Mouse (Mus musculus) limb, embryonic 11.5 days (tissue): ENCODE measurements around the gene Slc7a8. TPM values are rescaled to one million over a fixed set of nuclear protein-coding genes. Genes with fewer than 3 reads are reported as not detected.
A peak's percentile ranks its signal among the peaks of the same experiment; 100 is the strongest.

Experiments used
- ATAC-seq: fragments of 200-750 bp; cut with Nextera tagmentation; 2 replicates; pipeline ENCODE4 v1.8.0; 2017; ENCODE audit warnings: low read depth; ENCODE audit not compliant: insufficient number of reproducible peaks, low FRiP score, low TSS enrichment
- DNase-seq: peaks from one replicate; pipeline ENCODE4 v3.0.0-alpha.2; 2015; ENCODE audit warnings: low spot score
- H3K27ac ChIP-seq: fragments of 300-500 bp; sonication (generic); replicated peaks from 2 replicates; pipeline ENCODE4 v1.5.1; 2014; ENCODE audit warnings: low read depth, mild to moderate bottlenecking, low read length
- H3K27me3 ChIP-seq: fragments of 300-500 bp; sonication (generic); 2 replicates; pipeline ENCODE4 v1.6.1; 2014; ENCODE audit warnings: mild to moderate bottlenecking, low read length, mixed read lengths; ENCODE audit not compliant: control insufficient read depth, insufficient read depth
- H3K36me3 ChIP-seq: fragments of 300-500 bp; sonication (generic); 2 replicates; pipeline ENCODE4 v1.6.1; 2014; ENCODE audit warnings: mild to moderate bottlenecking, low read length, moderate library complexity, mixed read lengths; ENCODE audit not compliant: control insufficient read depth, insufficient read depth
- H3K4me1 ChIP-seq: fragments of 300-500 bp; sonication (generic); 2 replicates; pipeline ENCODE4 v1.6.1; 2014; ENCODE audit warnings: low read length, mixed read lengths; ENCODE audit not compliant: control insufficient read depth, insufficient read depth
- H3K4me2 ChIP-seq: fragments of 300-500 bp; sonication (generic); 2 replicates; pipeline ENCODE4 v1.6.1; 2014; ENCODE audit warnings: low read depth, mild to moderate bottlenecking, moderate library complexity; ENCODE audit not compliant: severe bottlenecking
- H3K4me3 ChIP-seq: fragments of 300-500 bp; sonication (generic); 2 replicates; pipeline ENCODE4 v1.5.1; 2014; ENCODE audit warnings: low read depth, low read length
- H3K9ac ChIP-seq: fragments of 300-500 bp; sonication (generic); 2 replicates; pipeline ENCODE4 v1.6.1; 2014; ENCODE audit warnings: mild to moderate bottlenecking, low read length
- H3K9me3 ChIP-seq: fragments of 300-500 bp; sonication (generic); 2 replicates; pipeline ENCODE4 v1.6.1; 2016; ENCODE audit warnings: low read length; ENCODE audit not compliant: control insufficient read depth
- WGBS: fragments of 180-500 bp; shearing (Covaris S2); extraction: QIAGEN DNeasy Blood & Tissue Kit; methylation state at CpG from one replicate; pipeline ENCODE4 v1.1.7; 2014; 5-methylcytosine and 5-hydroxymethylcytosine counted together
- polyA plus RNA-seq: library from polyadenylated mRNA; unstranded; fragments of >200 nt; fragmentation: Nextera tagmentation; extraction: Ambion mirVana; gene quantifications from 2 replicates; pipeline ENCODE4 v1.2.1, GENCODE M21; 2014

The Slc7a8 gene
- polyA plus RNA-seq, 1 experiment from 2014 or later: 1.1 TPM

DNA sequence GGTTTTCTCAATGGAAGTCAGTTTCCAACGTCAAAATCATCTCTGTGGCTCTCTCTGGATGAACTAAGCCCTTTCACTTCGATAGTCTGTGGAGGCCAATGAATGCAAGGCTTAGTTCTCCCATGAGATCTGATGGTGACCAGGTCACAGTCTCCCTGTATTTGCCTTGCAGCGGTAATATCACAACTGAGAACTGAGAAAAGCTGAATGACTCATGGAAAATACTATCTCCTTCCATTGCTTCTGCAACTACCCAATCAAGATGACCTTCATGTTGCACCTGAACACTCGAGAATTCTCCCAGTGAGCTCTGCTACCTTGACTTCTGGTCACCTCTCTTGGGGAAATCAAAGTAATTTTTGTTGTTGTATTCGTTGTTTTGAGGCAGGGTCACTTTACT, 54.2 kb downstream of the Slc7a8 start:
- Histone ChIP-seq H3K9me3 (no peaks in the 10 kb centered on the region), H3K36me3 (no peaks in the 10 kb centered on the region), H3K27ac (no peak overlapping the region), H3K9ac (no peak overlapping the region), H3K27me3 (no peaks in the 10 kb centered on the region), H3K4me2 (no peak overlapping the region), H3K4me3 (no peak overlapping the region), H3K4me1 (no peaks in the 10 kb centered on the region)
- ATAC-seq (no peak), DNase-seq (no peak)
- 79% methylated on average over 5 of the region's 5 CpGs for WGBS

DNA sequence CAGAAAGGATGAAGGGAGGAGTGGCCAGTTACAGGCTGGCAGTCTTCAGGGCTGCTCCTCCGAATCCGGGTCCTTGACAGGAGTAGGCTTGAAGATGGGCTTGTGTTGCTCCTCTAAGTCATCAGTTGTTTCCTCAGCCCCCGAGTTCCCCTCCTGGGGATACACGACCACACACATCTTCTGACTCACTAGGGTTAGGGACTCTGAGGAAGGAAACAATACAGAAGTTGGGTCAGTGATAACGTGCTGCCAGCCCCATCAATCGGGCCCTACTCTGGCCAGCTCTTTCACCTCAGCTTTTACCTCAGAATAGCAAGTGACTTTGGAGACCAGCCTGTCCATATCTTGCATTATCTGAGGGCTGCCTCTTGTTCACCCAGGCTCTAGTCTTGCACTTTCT, 57.7 kb downstream of the Slc7a8 start:
- Histone ChIP-seq H3K4me1 (no peaks in the 10 kb centered on the region), H3K9me3 (no peaks in the 10 kb centered on the region), H3K4me2 (no peak overlapping the region), H3K27ac (no peak overlapping the region), H3K4me3 (no peak overlapping the region), H3K27me3 (no peaks in the 10 kb centered on the region), H3K36me3 (no peaks in the 10 kb centered on the region), H3K9ac (no peak overlapping the region)
- WGBS: 84% methylated on average over 6 of the region's 6 CpGs
- DNase-seq (no peak), ATAC-seq (no peak)

DNA sequence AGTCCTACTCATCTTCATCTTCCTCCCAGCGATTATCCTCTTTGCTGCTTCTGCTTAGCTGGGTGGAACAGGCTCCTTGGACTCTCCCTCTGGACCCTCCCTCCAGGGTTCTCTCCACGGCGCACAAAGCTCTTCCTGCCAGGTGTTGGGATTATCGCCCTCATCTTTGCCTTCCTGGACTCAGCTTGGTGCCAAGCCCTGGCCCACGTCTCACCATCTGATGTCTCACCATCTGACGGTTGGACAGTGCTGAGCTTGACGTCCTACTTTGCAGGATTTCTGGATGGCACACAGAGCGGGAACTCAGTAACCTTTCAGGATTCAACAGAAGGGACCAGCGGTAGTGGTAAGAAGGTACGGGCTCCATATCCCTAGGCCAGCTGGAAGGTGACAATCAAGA, 60.0 kb downstream of the Slc7a8 start:
- Histone ChIP-seq H3K4me3 (no peak overlapping the region), H3K9me3 (no peaks in the 10 kb centered on the region), H3K27ac (no peak overlapping the region), H3K9ac (no peak overlapping the region), H3K27me3 (no peaks in the 10 kb centered on the region), H3K36me3 (no peaks in the 10 kb centered on the region), H3K4me1 (no peaks in the 10 kb centered on the region), H3K4me2 (no peak overlapping the region)
- WGBS: 80% methylated on average over 10 of the region's 10 CpGs
- DNase-seq (no peak), ATAC-seq (no peak)

DNA sequence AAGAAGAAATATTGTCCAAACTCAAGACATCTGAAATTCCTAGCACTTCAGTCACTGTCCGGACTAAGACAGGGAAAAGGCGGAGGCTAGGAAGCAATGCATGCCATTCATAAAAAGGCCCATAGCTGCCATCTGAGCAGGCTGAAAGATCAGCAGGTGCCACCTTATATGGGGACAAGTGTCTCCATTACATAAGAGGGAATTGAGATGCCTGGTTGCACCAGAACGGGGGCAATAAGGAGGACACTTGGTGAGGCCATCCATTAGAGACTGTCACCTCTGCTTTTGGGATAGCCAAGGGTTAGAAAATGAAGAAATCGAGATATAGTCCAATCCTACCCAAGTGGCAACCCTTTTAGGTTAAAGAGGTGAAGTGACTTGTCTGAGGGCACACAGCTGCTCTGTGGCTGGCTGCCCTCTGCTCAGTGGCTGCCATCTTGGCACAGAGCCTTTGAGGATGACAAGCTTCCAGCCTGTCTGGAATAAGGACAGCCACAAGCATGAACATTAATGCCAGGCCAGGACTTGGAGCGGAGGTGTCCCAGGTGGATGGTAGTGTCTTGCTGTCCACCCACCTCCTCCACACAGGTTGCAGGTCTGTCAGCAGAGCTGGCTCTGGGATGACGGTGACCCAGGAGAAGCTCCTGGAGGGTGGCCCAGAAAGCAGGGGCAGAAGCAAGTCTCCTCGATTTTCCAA, 60.9 kb downstream of the Slc7a8 start:
- H3K9me3 ChIP-seq: no peaks in the 10 kb centered on the region
- H3K27ac ChIP-seq: no peak overlapping the region
- 89% methylated on average over 7 of the region's 7 CpGs for WGBS
- H3K27me3 ChIP-seq: no peaks in the 10 kb centered on the region
- no peak overlapping the region for H3K9ac ChIP-seq
- no peaks in the 10 kb centered on the region for H3K4me1 ChIP-seq
- H3K36me3 ChIP-seq: no peaks in the 10 kb centered on the region
- H3K4me3 ChIP-seq: no peak overlapping the region
- no peak for ATAC-seq
- DNase-seq: no peak
- H3K4me2 ChIP-seq: no peak overlapping the region

DNA sequence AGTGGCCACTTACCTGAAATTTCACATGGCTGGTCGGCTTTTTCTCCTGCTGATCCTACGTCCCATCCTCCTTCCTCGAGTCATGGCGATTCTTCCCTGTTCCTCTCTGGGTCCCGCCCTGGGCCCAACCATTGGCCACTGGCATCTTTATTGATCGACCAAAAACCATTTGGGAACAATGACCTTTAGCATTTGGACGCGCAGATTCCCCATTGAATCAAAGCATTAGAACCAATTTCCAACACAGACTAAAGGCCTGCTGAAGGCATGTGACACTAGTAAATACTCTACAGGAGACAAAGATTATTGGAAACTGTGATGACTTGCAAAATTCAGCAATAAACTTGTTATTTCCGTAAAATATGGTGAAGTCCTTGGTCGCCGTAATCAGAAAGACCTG, 61.7 kb downstream of the Slc7a8 start:
- no peak overlapping the region for H3K4me3 ChIP-seq
- ATAC-seq (no peak), DNase-seq (no peak)
- H3K9me3 ChIP-seq: no peaks in the 10 kb centered on the region
- H3K4me1 ChIP-seq: no peaks in the 10 kb centered on the region
- H3K27me3 ChIP-seq: no peaks in the 10 kb centered on the region
- WGBS: 93% methylated on average over 11 of the region's 11 CpGs
- no peaks in the 10 kb centered on the region for H3K36me3 ChIP-seq
- H3K4me2 ChIP-seq: no peak overlapping the region
- no peak overlapping the region for H3K27ac ChIP-seq
- no peak overlapping the region for H3K9ac ChIP-seq

DNA sequence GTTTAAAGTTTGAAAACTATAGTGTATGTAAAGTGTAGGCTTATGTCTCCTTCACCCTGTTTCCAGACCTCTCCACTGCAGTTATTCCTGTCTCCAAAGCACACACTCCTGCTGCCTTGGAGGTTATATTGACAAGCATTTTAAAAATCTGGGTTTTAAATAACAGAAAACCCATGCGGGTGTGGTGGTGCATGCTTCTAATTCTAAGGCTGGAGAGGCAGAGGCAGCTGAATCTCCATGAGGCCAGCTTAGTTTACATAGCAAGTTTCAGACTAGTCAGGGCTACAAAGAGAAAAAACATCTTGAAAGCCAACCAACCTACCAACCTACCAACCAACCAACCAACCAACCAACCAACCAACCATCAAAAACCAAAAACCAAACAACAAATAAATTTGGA, 66.3 kb downstream of the Slc7a8 start:
- Histone ChIP-seq H3K4me3 (no peak overlapping the region), H3K9me3 (no peaks in the 10 kb centered on the region), H3K4me1 (no peaks in the 10 kb centered on the region), H3K4me2 (no peak overlapping the region), H3K27me3 (peaks cover 4% of the 10 kb centered on the region; the same call in 1 of the 2 replicates), H3K27ac (no peak overlapping the region), H3K36me3 (no peaks in the 10 kb centered on the region), H3K9ac (no peak overlapping the region)
- DNase-seq (no peak), ATAC-seq (no peak)
- 57% methylated on average over 1 of the region's 1 CpGs for WGBS

DNA sequence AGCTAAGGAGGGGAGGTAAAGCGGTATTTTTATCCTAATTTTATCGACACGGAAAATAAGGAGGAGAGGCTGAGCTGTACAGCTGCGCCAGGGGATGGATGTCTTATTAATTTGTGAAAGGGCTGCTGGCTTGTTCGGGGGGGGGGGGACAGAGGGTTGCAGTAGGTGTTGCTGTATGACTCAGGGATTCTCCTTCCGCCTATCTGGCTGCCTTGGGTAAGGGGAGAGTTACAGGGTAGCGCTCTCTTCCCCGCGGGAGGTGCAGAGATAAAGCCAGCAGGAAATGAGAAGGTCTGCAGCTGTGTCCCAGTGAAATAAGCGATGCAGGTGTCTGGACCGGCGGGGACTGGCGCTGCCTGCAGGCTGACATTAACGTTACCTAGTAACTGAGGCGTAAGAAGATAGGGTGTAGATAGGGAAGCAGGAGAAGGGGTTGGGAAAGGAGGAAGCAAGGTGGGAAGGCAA, 67.1 kb downstream of the Slc7a8 start:
- H3K4me1 ChIP-seq: no peaks in the 10 kb centered on the region
- peak overlapping the region; percentile 24 for H3K4me2 ChIP-seq
- no peaks in the 10 kb centered on the region for H3K9me3 ChIP-seq
- no peak overlapping the region for H3K27ac ChIP-seq
- 2% methylated on average over 15 of the region's 15 CpGs for WGBS
- ATAC-seq (no peak), DNase-seq (no peak)
- no peaks in the 10 kb centered on the region for H3K36me3 ChIP-seq
- H3K27me3 ChIP-seq: peaks cover 4% of the 10 kb centered on the region; the same call in 1 of the 2 replicates
- no peak overlapping the region for H3K9ac ChIP-seq
- H3K4me3 ChIP-seq: no peak overlapping the region

DNA sequence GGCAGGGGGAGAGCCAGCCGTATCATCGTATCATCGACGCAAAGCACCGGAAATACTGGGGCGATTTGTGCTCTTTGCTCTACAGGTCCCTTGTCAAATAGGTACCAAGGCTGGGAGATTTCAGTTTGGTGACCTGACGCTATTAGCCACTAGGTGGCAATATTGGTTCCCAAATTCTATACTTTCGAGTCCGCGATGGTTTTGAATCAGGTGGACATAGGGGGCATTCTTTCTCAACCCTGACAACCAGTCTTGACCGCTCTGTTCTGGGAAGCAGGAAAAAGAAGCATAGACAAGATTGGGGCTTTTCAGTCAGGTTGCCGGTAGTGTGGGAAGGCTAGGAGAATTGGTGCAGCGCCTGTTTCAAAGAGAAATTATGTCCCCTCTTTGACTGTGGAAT, 67.6 kb downstream of the Slc7a8 start:
- peak; percentile 82 for DNase-seq
- no peak for ATAC-seq
- under 1% methylated on average over 13 of the region's 13 CpGs for WGBS
- Histone ChIP-seq H3K27ac (no peak overlapping the region), H3K4me2 (peak overlapping the region; percentile 24), H3K36me3 (no peaks in the 10 kb centered on the region), H3K9ac (no peak overlapping the region), H3K4me1 (no peaks in the 10 kb centered on the region), H3K9me3 (no peaks in the 10 kb centered on the region), H3K27me3 (peaks cover 4% of the 10 kb centered on the region; the same call in 1 of the 2 replicates), H3K4me3 (no peak overlapping the region)

DNA sequence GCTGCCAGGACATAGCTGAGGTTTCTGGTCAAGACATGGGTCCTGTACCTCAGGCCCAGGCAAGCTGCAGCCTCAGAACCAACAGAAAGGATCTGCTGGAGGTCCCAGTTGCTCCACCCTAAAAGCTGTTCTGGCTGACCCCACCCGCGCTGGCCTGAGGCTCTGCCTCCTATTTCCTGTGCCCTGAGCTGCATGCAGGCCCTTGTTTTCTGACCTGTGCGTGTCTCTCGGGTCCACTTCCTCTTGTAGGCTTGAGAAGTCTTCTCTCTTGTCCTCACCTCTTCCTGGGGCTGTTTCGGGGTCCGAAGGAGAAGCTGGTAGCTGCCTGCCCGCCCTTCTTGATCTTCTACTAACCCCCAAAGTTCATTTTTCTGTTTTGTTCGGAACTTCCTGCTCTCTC, 68.9 kb downstream of the Slc7a8 start:
- Histone ChIP-seq H3K9me3 (no peaks in the 10 kb centered on the region), H3K27ac (no peak overlapping the region), H3K4me2 (no peak overlapping the region), H3K36me3 (no peaks in the 10 kb centered on the region), H3K4me3 (no peak overlapping the region), H3K27me3 (peaks cover 4% of the 10 kb centered on the region; the same call in 1 of the 2 replicates), H3K9ac (no peak overlapping the region), H3K4me1 (no peaks in the 10 kb centered on the region)
- ATAC-seq (no peak), DNase-seq (no peak)
- WGBS: 75% methylated on average over 8 of the region's 8 CpGs
